Mouse (Mus musculus): ENCODE data around the gene Rtl4. TPM values are rescaled to one million over a fixed set of nuclear protein-coding genes. Genes with fewer than 3 reads are reported as not detected.

Gene Rtl4
- polyA plus RNA-seq, 1 experiment from 2014 or later: 0.14 TPM

DNA sequence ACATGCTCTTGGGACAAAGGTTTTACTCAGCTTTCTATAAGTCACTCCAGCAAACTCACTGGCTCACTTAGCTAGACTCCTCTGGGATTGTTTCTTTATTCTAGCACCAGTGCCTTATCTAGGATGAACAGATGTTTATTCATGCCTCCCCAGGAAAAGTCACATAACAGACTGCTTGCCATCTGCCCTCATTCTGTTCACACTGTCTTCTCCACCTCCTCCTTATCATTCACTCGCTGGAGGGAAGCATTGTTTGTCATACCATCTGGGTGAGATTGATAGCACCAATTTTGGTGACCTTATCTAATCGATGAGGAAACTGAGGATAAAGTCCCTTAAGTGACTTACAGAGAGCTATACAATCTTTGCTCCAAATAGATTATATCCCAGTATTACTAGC, 298.3 kb downstream of the Rtl4 start:
- H3K27ac ChIP-seq (ENCODE audit: low read length): no peak overlapping the region
- no peak overlapping the region for H3K4me2 ChIP-seq (replicated peaks; ENCODE audit: low read depth, low read length)
- no peak overlapping the region for H3K9ac ChIP-seq (replicated peaks; ENCODE audit: low read length)
- 56% methylated on average over 2 of the region's 2 CpGs for WGBS
- no peak for ATAC-seq (ENCODE audit: low FRiP score, low TSS enrichment)
- no peaks in the 10 kb centered on the region for H3K9me3 ChIP-seq (ENCODE audit: low read length)
- no peak overlapping the region for H3K4me3 ChIP-seq (ENCODE audit: low read length)
- H3K4me1 ChIP-seq (ENCODE audit: insufficient read depth, low read length): no peaks in the 10 kb centered on the region
- H3K27me3 ChIP-seq (ENCODE audit: insufficient read depth, low read length): peaks cover 5% of the 10 kb centered on the region; the same call in 1 of the 2 replicates
- H3K36me3 ChIP-seq (ENCODE audit: insufficient read depth, low read length): no peaks in the 10 kb centered on the region

DNA sequence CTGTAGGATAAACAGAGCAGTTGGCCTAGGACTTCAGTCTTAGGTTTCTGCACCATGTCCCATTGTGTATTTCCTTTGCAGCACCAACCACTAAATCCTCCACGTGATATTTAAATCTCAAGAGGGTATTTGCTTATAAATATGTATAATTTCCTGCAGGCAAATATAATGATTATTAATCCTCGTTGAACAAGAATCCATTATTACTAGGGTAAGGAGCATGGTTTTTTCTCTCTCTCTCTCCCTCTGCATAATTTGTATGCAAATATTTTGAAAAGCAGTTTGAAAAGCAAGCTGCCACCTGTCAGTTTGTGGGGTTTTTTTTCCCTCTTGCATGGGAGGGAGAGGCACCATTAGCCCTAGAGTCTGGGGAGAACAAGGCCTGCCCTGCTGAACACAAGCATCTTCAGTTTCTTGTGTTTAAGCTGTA, 376.8 kb downstream of the Rtl4 start:
- no peak overlapping the region for H3K4me3 ChIP-seq (ENCODE audit: low read length)
- H3K27me3 ChIP-seq (ENCODE audit: insufficient read depth, low read length): no peaks in the 10 kb centered on the region
- H3K27ac ChIP-seq (ENCODE audit: low read length): no peak overlapping the region
- no peaks in the 10 kb centered on the region for H3K9me3 ChIP-seq (ENCODE audit: low read length)
- 75% methylated on average over 2 of the region's 2 CpGs for WGBS
- H3K9ac ChIP-seq (replicated peaks; ENCODE audit: low read length): no peak overlapping the region
- no peaks in the 10 kb centered on the region for H3K4me1 ChIP-seq (ENCODE audit: insufficient read depth, low read length)
- no peak overlapping the region for H3K4me2 ChIP-seq (replicated peaks; ENCODE audit: low read depth, low read length)
- ATAC-seq (ENCODE audit: low FRiP score, low TSS enrichment): no peak
- no peaks in the 10 kb centered on the region for H3K36me3 ChIP-seq (ENCODE audit: insufficient read depth, low read length)

DNA sequence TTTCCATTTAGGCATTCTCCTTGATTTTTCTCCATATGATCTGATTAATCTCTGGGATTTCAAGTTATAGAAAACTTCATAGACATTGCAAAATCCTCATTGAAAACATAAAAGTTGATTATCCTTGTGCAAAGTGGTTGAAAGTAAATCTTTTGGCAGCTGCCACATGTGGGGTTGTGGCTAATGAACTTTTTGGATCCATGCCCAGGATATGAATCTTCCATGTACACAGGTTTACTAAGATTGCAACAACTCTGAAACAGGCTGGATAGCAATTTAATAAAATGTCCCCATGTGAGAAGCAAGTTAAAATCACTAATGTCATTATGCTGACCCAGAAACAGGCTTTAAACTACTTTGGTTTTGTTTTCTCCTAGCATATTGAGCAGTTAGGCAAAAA, 401.1 kb downstream of the Rtl4 start:
- H3K4me1 ChIP-seq (ENCODE audit: insufficient read depth, low read length): no peaks in the 10 kb centered on the region
- no peak for ATAC-seq (ENCODE audit: low FRiP score, low TSS enrichment)
- H3K36me3 ChIP-seq (ENCODE audit: insufficient read depth, low read length): no peaks in the 10 kb centered on the region
- no peak overlapping the region for H3K27ac ChIP-seq (ENCODE audit: low read length)
- H3K9me3 ChIP-seq (ENCODE audit: low read length): no peaks in the 10 kb centered on the region
- no peak overlapping the region for H3K4me2 ChIP-seq (replicated peaks; ENCODE audit: low read depth, low read length)
- no peaks in the 10 kb centered on the region; the same call in 1 of the 2 replicates for H3K27me3 ChIP-seq (ENCODE audit: insufficient read depth, low read length)
- no peak overlapping the region for H3K9ac ChIP-seq (replicated peaks; ENCODE audit: low read length)
- no peak overlapping the region for H3K4me3 ChIP-seq (ENCODE audit: low read length)

DNA sequence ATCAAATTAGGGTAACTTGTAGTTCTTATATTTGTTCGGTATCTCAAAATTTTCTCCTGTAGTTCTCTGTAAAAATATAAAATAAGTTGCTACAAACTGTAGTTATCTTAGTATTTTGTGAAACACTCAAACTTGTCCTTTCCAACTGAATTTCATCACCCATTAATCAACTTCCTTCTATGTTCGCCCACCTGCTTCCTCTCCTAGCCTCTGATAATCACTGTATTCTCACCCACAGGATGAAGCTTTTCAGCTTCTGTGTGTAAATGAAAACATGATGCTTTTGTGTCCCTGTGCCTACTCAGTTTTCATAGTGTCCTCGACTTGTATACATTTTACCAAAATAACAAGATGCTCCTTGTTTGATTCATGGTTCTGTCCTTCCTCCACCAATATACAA, 401.7 kb downstream of the Rtl4 start:
- H3K27ac ChIP-seq (ENCODE audit: low read length): no peak overlapping the region
- H3K4me2 ChIP-seq (replicated peaks; ENCODE audit: low read depth, low read length): no peak overlapping the region
- no peak overlapping the region for H3K4me3 ChIP-seq (ENCODE audit: low read length)
- 71% methylated on average over 3 of the region's 3 CpGs for WGBS
- no peaks in the 10 kb centered on the region for H3K36me3 ChIP-seq (ENCODE audit: insufficient read depth, low read length)
- H3K27me3 ChIP-seq (ENCODE audit: insufficient read depth, low read length): no peaks in the 10 kb centered on the region; the same call in 1 of the 2 replicates
- H3K4me1 ChIP-seq (ENCODE audit: insufficient read depth, low read length): no peaks in the 10 kb centered on the region
- H3K9ac ChIP-seq (replicated peaks; ENCODE audit: low read length): no peak overlapping the region
- no peak for ATAC-seq (ENCODE audit: low FRiP score, low TSS enrichment)
- H3K9me3 ChIP-seq (ENCODE audit: low read length): no peaks in the 10 kb centered on the region

DNA sequence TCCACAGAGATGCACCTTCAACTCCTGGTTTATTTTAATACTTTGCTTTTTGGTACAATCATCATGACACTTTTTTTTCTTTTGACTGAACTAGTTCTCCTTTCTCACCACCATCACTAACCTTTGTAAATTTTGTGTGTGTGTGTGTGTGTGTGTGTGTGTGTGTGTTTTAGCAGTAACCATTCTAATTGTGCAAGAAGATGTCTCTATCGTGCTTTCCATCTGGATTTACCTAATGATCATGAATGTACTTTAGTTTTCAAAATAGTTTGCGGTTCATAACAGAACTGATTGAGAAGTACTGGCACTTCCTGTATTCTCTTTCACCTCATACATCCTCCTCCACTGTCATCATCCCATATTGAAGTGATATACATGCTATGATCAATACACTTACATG, 402.3 kb downstream of the Rtl4 start:
- Histone ChIP-seq H3K9ac (replicated peaks; ENCODE audit: low read length) (no peak overlapping the region), H3K27ac (ENCODE audit: low read length) (no peak overlapping the region), H3K4me2 (replicated peaks; ENCODE audit: low read depth, low read length) (no peak overlapping the region), H3K27me3 (ENCODE audit: insufficient read depth, low read length) (no peaks in the 10 kb centered on the region; the same call in 1 of the 2 replicates), H3K36me3 (ENCODE audit: insufficient read depth, low read length) (no peaks in the 10 kb centered on the region), H3K4me1 (ENCODE audit: insufficient read depth, low read length) (no peaks in the 10 kb centered on the region), H3K4me3 (ENCODE audit: low read length) (no peak overlapping the region), H3K9me3 (ENCODE audit: low read length) (no peaks in the 10 kb centered on the region)
- no peak for ATAC-seq (ENCODE audit: low FRiP score, low TSS enrichment)
- 89% methylated on average over 2 of the region's 2 CpGs for WGBS

MicroRNA genes within 50 kb of the gene (microRNA counts, 519-probe panel; counts per million panel counts)
- 2,039 counts per million, percentile 53 among the panel's probes with 10 or more counts for microRNA mmu-miR-3472

Small RNAs within 50 kb of the gene (microRNA-seq; reads per million reads assigned to microRNA genes)
- not detected for gene Mir3472

Other genes starting within 250 kb of the Rtl4 start
- not detected in 2 replicates for gene Trpc5os, start 232.3 kb upstream of the Rtl4 start, polyA plus RNA-seq (2015; fragmentation: Nextera tagmentation; extraction: Ambion mirVana)
- gene Trpc5, start 727 bp upstream of the Rtl4 start, polyA plus RNA-seq (2015; fragmentation: Nextera tagmentation; extraction: Ambion mirVana): 0.09 TPM in 1 of 2 replicates, not detected in the other